Mouse (Mus musculus): Measurements from ENCODE around the gene Abcc4.
"Not testable (repeated sequence)": the region's sequence is repeated elsewhere in the genome, so short reads cannot be mapped to it uniquely, and the experiment has no call there.

Abcc4 gene

GRCm38 (mm10) chr14:118676308-118676994, 29.6 kb downstream of the Abcc4 start:
- DNase-seq: no peak

GRCm38 (mm10) chr14:118674705-118675139, 31.3 kb downstream of the Abcc4 start:
- DNase-seq: no peak

- DNase-seq: no peak
Observed at GRCm38 (mm10) chr14:118674224-118674623, 31.8 kb downstream of the Abcc4 start.

GRCm38 (mm10) chr14:118673501-118673900, 32.5 kb downstream of the Abcc4 start:
- peak; percentile 50 for DNase-seq

GRCm38 (mm10) chr14:118672931-118673330, 33.1 kb downstream of the Abcc4 start:
- DNase-seq: not testable (repeated sequence)

- no peak for DNase-seq
Observed at GRCm38 (mm10) chr14:118667499-118667898, 38.5 kb downstream of the Abcc4 start.

GRCm38 (mm10) chr14:118664661-118665060, 41.4 kb downstream of the Abcc4 start:
- no peak for DNase-seq

- DNase-seq: no peak
Observed at GRCm38 (mm10) chr14:118662625-118663276, 43.3 kb downstream of the Abcc4 start.

- DNase-seq: no peak
Observed at GRCm38 (mm10) chr14:118662124-118662523, 43.9 kb downstream of the Abcc4 start.

GRCm38 (mm10) chr14:118659230-118659629, 46.8 kb downstream of the Abcc4 start:
- DNase-seq: no peak

GRCm38 (mm10) chr14:118658328-118658692, 47.7 kb downstream of the Abcc4 start:
- DNase-seq: no peak

GRCm38 (mm10) chr14:118657673-118658327, 48.2 kb downstream of the Abcc4 start:
- DNase-seq: no peak

- no peak for DNase-seq
Observed at GRCm38 (mm10) chr14:118657206-118657605, 48.8 kb downstream of the Abcc4 start.

- no peak for DNase-seq
Observed at GRCm38 (mm10) chr14:118656036-118656435, 50.0 kb downstream of the Abcc4 start.

GRCm38 (mm10) chr14:118654903-118655302, 51.1 kb downstream of the Abcc4 start:
- DNase-seq: no peak

- DNase-seq: no peak
Observed at GRCm38 (mm10) chr14:118651704-118652439, 54.1 kb downstream of the Abcc4 start.

GRCm38 (mm10) chr14:118649895-118650256, 56.1 kb downstream of the Abcc4 start:
- no peak for DNase-seq

- DNase-seq: no peak
Observed at GRCm38 (mm10) chr14:118649199-118649894, 56.7 kb downstream of the Abcc4 start.

- not testable (repeated sequence) for DNase-seq
Observed at GRCm38 (mm10) chr14:118642940-118643591, 63.0 kb downstream of the Abcc4 start.

GRCm38 (mm10) chr14:118642140-118642539, 63.9 kb downstream of the Abcc4 start:
- no peak for DNase-seq

GRCm38 (mm10) chr14:118638447-118639275, 67.4 kb downstream of the Abcc4 start:
- no peak for DNase-seq
